Mouse (Mus musculus) forebrain, postnatal 0 days (tissue): ENCODE measurements around the gene Pcdh20. TPM values are rescaled to one million over a fixed set of nuclear protein-coding genes. Genes with fewer than 3 reads are reported as not detected.

ENCODE experiments used
- ATAC-seq: fragments of 200-750 bp; cut with Nextera tagmentation; 2 replicates; pipeline ENCODE4 v1.8.0; 2017; ENCODE audit warnings: mild to moderate bottlenecking, moderate library complexity
- DNase-seq: peaks from one replicate; pipeline ENCODE4 v3.0.0-alpha.2; 2015
- H3K27ac ChIP-seq: fragments of 300-500 bp; sonication (generic); 2 replicates; pipeline ENCODE4 v1.5.1; 2014; ENCODE audit warnings: low read depth, mild to moderate bottlenecking, antibody characterized with exemption, low read length, moderate library complexity, mixed read lengths
- H3K27me3 ChIP-seq: fragments of 300-500 bp; sonication (generic); 2 replicates; pipeline ENCODE4 v1.6.1; 2014; ENCODE audit warnings: mild to moderate bottlenecking, low read length, mixed read lengths; ENCODE audit not compliant: insufficient read depth
- H3K36me3 ChIP-seq: fragments of 300-500 bp; sonication (generic); 2 replicates; pipeline ENCODE4 v1.6.1; 2014; ENCODE audit warnings: mild to moderate bottlenecking, moderate library complexity; ENCODE audit not compliant: insufficient read depth
- H3K4me1 ChIP-seq: fragments of 300-500 bp; sonication (generic); 2 replicates; pipeline ENCODE4 v1.6.1; 2014; ENCODE audit warnings: antibody characterized with exemption; ENCODE audit not compliant: insufficient read depth
- H3K4me2 ChIP-seq: fragments of 300-500 bp; sonication (generic); 2 replicates; pipeline ENCODE4 v1.6.1; 2014; ENCODE audit warnings: low read depth, mild to moderate bottlenecking, moderate library complexity
- H3K4me3 ChIP-seq: fragments of 300-500 bp; sonication (generic); 2 replicates; pipeline ENCODE4 v1.5.1; 2014; ENCODE audit warnings: low read depth, low read length, mixed read lengths
- H3K9ac ChIP-seq: fragments of 300-500 bp; sonication (generic); 2 replicates; pipeline ENCODE4 v1.6.1; 2014; ENCODE audit warnings: mild to moderate bottlenecking
- H3K9me3 ChIP-seq: fragments of 300-500 bp; sonication (generic); 2 replicates; pipeline ENCODE4 v1.6.1; 2016; ENCODE audit warnings: low read length
- CTCF ChIP-seq: sonication (generic); IDR thresholded peaks from 2 replicates; pipeline ENCODE4 v1.5.1; 2016; ENCODE audit warnings: antibody characterized with exemption, control low read depth, low read depth
- WGBS: fragments of 180-500 bp; shearing (Covaris S2); extraction: QIAGEN DNeasy Blood & Tissue Kit; methylation state at CpG from one replicate; pipeline ENCODE4 v1.1.7; 2014; 5-methylcytosine and 5-hydroxymethylcytosine counted together
- polyA plus RNA-seq: library from polyadenylated mRNA; unstranded; fragments of >200 nt; fragmentation: Nextera tagmentation; extraction: Ambion mirVana; gene quantifications from 2 replicates; pipeline ENCODE4 v1.2.1, GENCODE M21; 2015
- total RNA-seq: library from RNA; depleted of rRNA; stranded (reverse); fragments of >200 nt; gene quantifications from 2 replicates; pipeline ENCODE4 v1.2.3, GENCODE M21; 2014; rRNA removed

The Pcdh20 gene
- total RNA-seq (14.1 and 16.0 TPM in 2 replicates), polyA plus RNA-seq (6.1 and 8.2 TPM in 2 replicates)

- Histone ChIP-seq H3K27me3 (no peaks in the 10 kb centered on the region), H3K4me1 (0 out of 2 replicates have a peak, but pooled peaks cover 3% of the 10 kb centered on the region), H3K27ac (no peak within 1 kb of the TSS), H3K9ac (peak within 1 kb of the TSS; percentile 57), H3K36me3 (no peaks in the 10 kb centered on the region), H3K9me3 (no peaks in the 10 kb centered on the region), H3K4me2 (peak within 1 kb of the TSS; percentile 92), H3K4me3 (peak within 1 kb of the TSS; percentile 54)
- 1% methylated on average over 29 of the region's 29 CpGs for WGBS
- DNase-seq, result peak; percentile 43
- ATAC-seq, result peak; percentile 84
- TF ChIP-seq CTCF, result no peak
These were observed at the start of gene Pcdh20 for GRCm38 (mm10) chr14:88470495-88471434. TSS of gene Pcdh20 (minus strand) at chr14:88471396.

- Histone ChIP-seq H3K9me3 (no peaks in the 10 kb centered on the region), H3K4me2 (no peak overlapping the region), H3K27me3 (no peaks in the 10 kb centered on the region), H3K36me3 (no peaks in the 10 kb centered on the region), H3K4me3 (no peak overlapping the region), H3K4me1 (no peaks in the 10 kb centered on the region), H3K9ac (no peak overlapping the region), H3K27ac (no peak overlapping the region)
- peak; percentile 39 for DNase-seq
- WGBS, result 27% methylated on average over 3 of the region's 3 CpGs
- peak; percentile 66 for TF ChIP-seq CTCF
- ATAC-seq, result no peak
These were observed 8.7 kb upstream of the Pcdh20 start for GRCm38 (mm10) chr14:88479909-88480308.

GRCm38 (mm10) chr14:88469956-88470355 lies 1.2 kb downstream of the Pcdh20 start:
- no peak overlapping the region for H3K27ac ChIP-seq
- ATAC-seq, result 0 out of 2 replicates have a peak, but pooled peaks have one; percentile 10
- H3K4me3 ChIP-seq, result peak overlapping the region; percentile 54
- WGBS, result under 1% methylated on average over 9 of the region's 9 CpGs
- no peaks in the 10 kb centered on the region for H3K27me3 ChIP-seq
- no peaks in the 10 kb centered on the region for H3K36me3 ChIP-seq
- H3K4me2 ChIP-seq, result peak overlapping the region; percentile 92
- TF ChIP-seq CTCF, result no peak
- no peaks in the 10 kb centered on the region for H3K9me3 ChIP-seq
- 0 out of 2 replicates have a peak, but pooled peaks cover 3% of the 10 kb centered on the region for H3K4me1 ChIP-seq
- DNase-seq, result no peak
- peak overlapping the region; percentile 57; the same call in 1 of the 2 replicates for H3K9ac ChIP-seq

GRCm38 (mm10) chr14:88469361-88469760 lies 1.8 kb downstream of the Pcdh20 start:
- Histone ChIP-seq H3K4me2 (peak overlapping the region; percentile 92), H3K36me3 (no peaks in the 10 kb centered on the region), H3K27ac (peak overlapping the region; percentile 21; the same call in 1 of the 2 replicates), H3K4me1 (0 out of 2 replicates have a peak, but pooled peaks cover 3% of the 10 kb centered on the region), H3K27me3 (no peaks in the 10 kb centered on the region), H3K9me3 (no peaks in the 10 kb centered on the region), H3K4me3 (peak overlapping the region; percentile 54), H3K9ac (peak overlapping the region; percentile 43)
- WGBS, result 7% methylated on average over 18 of the region's 18 CpGs
- no peak for TF ChIP-seq CTCF
- DNase-seq (peak; percentile 40), ATAC-seq (peak; percentile 69)

- H3K27me3 ChIP-seq, result no peaks in the 10 kb centered on the region
- H3K4me2 ChIP-seq, result peak overlapping the region; percentile 25; the same call in 1 of the 2 replicates
- ATAC-seq, result no peak
- no peaks in the 10 kb centered on the region for H3K9me3 ChIP-seq
- H3K4me1 ChIP-seq, result no peaks in the 10 kb centered on the region
- no peak overlapping the region for H3K27ac ChIP-seq
- H3K4me3 ChIP-seq, result peak overlapping the region; percentile 9; the same call in 1 of the 2 replicates
- peak; percentile 79 for TF ChIP-seq CTCF
- no peak overlapping the region for H3K9ac ChIP-seq
- WGBS, result 64% methylated on average over 1 of the region's 1 CpGs
- H3K36me3 ChIP-seq, result no peaks in the 10 kb centered on the region
- DNase-seq, result peak; percentile 75
These were observed 4.8 kb downstream of the Pcdh20 start for GRCm38 (mm10) chr14:88466416-88466815.

- Histone ChIP-seq H3K9ac (no peak overlapping the region), H3K9me3 (no peaks in the 10 kb centered on the region), H3K27ac (no peak overlapping the region), H3K36me3 (no peaks in the 10 kb centered on the region), H3K4me1 (no peaks in the 10 kb centered on the region), H3K4me3 (no peak overlapping the region), H3K4me2 (peak overlapping the region; percentile 19; the same call in 1 of the 2 replicates), H3K27me3 (no peaks in the 10 kb centered on the region)
- ATAC-seq, result peak; percentile 58; the same call in 1 of the 2 replicates
- TF ChIP-seq CTCF, result no peak
- no peak for DNase-seq
- WGBS, result 29% methylated on average over 1 of the region's 1 CpGs
These were observed 6.8 kb downstream of the Pcdh20 start for GRCm38 (mm10) chr14:88464356-88464755.

- Histone ChIP-seq H3K27ac (no peak overlapping the region), H3K4me3 (no peak overlapping the region), H3K9ac (no peak overlapping the region), H3K27me3 (no peaks in the 10 kb centered on the region), H3K4me2 (no peak overlapping the region), H3K9me3 (no peaks in the 10 kb centered on the region), H3K36me3 (no peaks in the 10 kb centered on the region), H3K4me1 (no peaks in the 10 kb centered on the region)
- no peak for TF ChIP-seq CTCF
- DNase-seq (no peak), ATAC-seq (no peak)
- 53% methylated on average over 2 of the region's 2 CpGs for WGBS
These were observed 7.8 kb downstream of the Pcdh20 start for GRCm38 (mm10) chr14:88463357-88463756.
